In the genomic region with DNA sequence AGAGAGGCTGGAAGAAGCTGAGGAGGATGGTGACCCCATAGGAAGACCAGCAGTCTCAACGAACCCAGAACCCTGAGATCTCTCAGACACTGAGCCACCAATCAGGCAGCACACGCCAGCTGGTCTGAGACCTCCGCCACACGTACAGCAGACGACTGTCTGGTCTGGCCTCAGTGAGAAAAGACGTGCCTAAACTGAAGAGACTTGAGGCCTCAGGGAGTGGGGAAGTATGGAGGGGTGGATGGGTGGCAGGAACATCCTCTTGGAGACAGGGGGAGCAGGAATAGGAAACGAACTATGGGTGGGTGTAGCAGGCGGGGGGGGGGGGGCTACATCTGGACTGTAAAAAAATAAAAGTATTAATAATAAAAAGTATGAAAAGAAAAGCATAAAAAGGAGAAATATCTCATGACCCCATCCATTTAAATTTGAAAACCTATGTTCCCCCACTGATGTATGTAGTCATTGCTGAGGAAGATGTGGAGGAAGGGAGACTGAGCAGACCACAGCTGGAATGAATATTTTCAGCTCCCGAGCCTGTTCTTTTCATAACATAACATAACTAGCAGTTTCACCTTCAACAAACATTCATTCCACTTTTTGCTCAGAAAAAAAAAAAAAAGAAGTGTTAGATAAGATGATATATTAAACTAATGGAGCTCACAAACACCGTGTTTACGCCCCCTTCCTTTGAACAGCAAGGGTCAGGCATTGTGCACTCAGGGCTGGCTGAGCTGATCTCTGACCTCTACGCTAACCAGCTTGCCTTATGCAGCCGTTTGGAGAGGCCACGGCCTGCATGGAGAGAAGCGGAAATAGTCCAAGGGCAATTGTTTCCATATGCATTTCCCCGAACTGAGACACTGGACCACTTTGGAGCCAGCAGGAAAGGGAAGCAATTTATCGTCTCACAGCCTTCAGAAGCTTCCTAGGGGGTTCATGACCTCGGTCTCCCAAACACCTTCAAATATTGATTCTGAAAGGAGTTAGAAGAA, we compare ENCODE assay signal across 10 mouse cellular contexts.
DNase-seq lines count a peak whose midpoint lies in the region; ATAC-seq and TF ChIP-seq lines count a peak whose summit lies in the region.
"Had no signal": no experiment of that assay in that cellular context is flagged by ENCODE, and none has a peak within 500 bp of the region (broad histone marks: within the 10 kb centered on the region; RNA-seq: fewer than 3 reads in every experiment).

No protein-coding gene starts in this region.

- H3K9ac ChIP-seq in limb, embryonic 15.5 days, result no peak overlapping the region

- H3K27ac ChIP-seq in limb, embryonic 15.5 days, result peak overlapping the region; percentile 62
- H3K27ac ChIP-seq in cerebellum, adult 2 months (ENCODE audit: insufficient read depth, low read length), result no peak overlapping the region

- H3K4me3 ChIP-seq in limb, embryonic 15.5 days, result no peak overlapping the region
- H3K4me3 ChIP-seq in cerebellum, adult 2 months (replicated peaks; ENCODE audit: insufficient read depth, low read depth, low read length), result no peak overlapping the region
- H3K4me3 ChIP-seq: myocyte had no signal

- 31% methylated on average over 18 of the region's 18 CpGs for WGBS in limb, embryonic 15.5 days
- 58% methylated on average over 18 of the region's 18 CpGs for WGBS in cerebellum, adult 2 months

- peak; percentile 59 for DNase-seq in R1 (ENCODE audit: low read depth, low spot score)
- DNase-seq in adrenal gland, postnatal 10 days, result peak; percentile 22
- DNase-seq in kidney, adult 18-20 months, result peak; percentile 22
- no peak for DNase-seq in thymus, postnatal 25 days
- no peak for DNase-seq in cerebellum, adult 2 months
- no peak for DNase-seq in left cerebral cortex, postnatal 4 days
- DNase-seq in frontal cortex, postnatal 14 days (ENCODE audit: low spot score in 2 of 2), result no peak

- H3K27me3 ChIP-seq in limb, embryonic 15.5 days, result no peaks in the 10 kb centered on the region
- no peaks in the 10 kb centered on the region for H3K27me3 ChIP-seq in cerebellum, adult 2 months (ENCODE audit: control insufficient read depth, insufficient read depth, low read length)

- no peak for TF ChIP-seq CTCF in cerebellum, adult 2 months (IDR thresholded peaks at IDR 0.05; ENCODE audit: borderline replicate concordance, insufficient read depth, low read depth, low read length)

- intact Hi-C loops in left cerebral cortex, postnatal 4 days (cut with DNase I), result no loop called here

- H3K36me3 ChIP-seq in limb, embryonic 15.5 days, result no peaks in the 10 kb centered on the region
- H3K36me3 ChIP-seq: G1E had no signal

- no peak for TF ChIP-seq POLR2A in cerebellum, adult 2 months (IDR thresholded peaks at IDR 0.05; ENCODE audit: borderline replicate concordance, insufficient read depth, low read length)

- H3K4me1 ChIP-seq in limb, embryonic 15.5 days, result 0 out of 2 replicates have a peak, but pooled peaks cover 3% of the 10 kb centered on the region
- no peaks in the 10 kb centered on the region for H3K4me1 ChIP-seq in cerebellum, adult 2 months (ENCODE audit: control insufficient read depth, insufficient read depth, low read length)

- H3K9me3 ChIP-seq in limb, embryonic 15.5 days, result no peaks in the 10 kb centered on the region

- ATAC-seq in limb, embryonic 15.5 days (ENCODE audit: insufficient number of reproducible peaks, low FRiP score, low TSS enrichment, low read depth), result no peak

- H3K4me2 ChIP-seq in limb, embryonic 15.5 days, result no peak overlapping the region

Comparison
In these comparisons a context has a peak if more than half of its experiments do, and no peak if none do; other contexts are left out.
1. DNase-seq: peak in R1 (single experiment), adrenal gland, postnatal 10 days (single experiment) and kidney, adult 18-20 months (single experiment); none in thymus, postnatal 25 days (single experiment), cerebellum, adult 2 months (0 of 2), left cerebral cortex, postnatal 4 days (single experiment) and frontal cortex, postnatal 14 days (0 of 2).